Mouse (Mus musculus) heart, embryonic 15.5 days (tissue): ENCODE measurements around the gene Abca17. TPM values are rescaled to one million over a fixed set of nuclear protein-coding genes. Genes with fewer than 3 reads are reported as not detected.

Experiments
- ATAC-seq: fragments of 200-750 bp; cut with Nextera tagmentation; replicated peaks from 2 replicates; pipeline ENCODE4 v1.8.0; 2017; ENCODE audit warnings: low read depth, moderate TSS enrichment; ENCODE audit not compliant: insufficient number of reproducible peaks, insufficient read depth, low FRiP score
- H3K27ac ChIP-seq: fragments of 300-500 bp; sonication (generic); 2 replicates; pipeline ENCODE4 v1.5.1; 2015; ENCODE audit warnings: mild to moderate bottlenecking, inconsistent platforms
- H3K27me3 ChIP-seq: fragments of 300-500 bp; sonication (generic); 2 replicates; pipeline ENCODE4 v1.6.1; 2015; ENCODE audit warnings: inconsistent platforms
- H3K36me3 ChIP-seq: fragments of 300-500 bp; sonication (generic); 2 replicates; pipeline ENCODE4 v1.6.1; 2015; ENCODE audit warnings: mild to moderate bottlenecking, inconsistent platforms
- H3K4me1 ChIP-seq: fragments of 300-500 bp; sonication (generic); replicated peaks from 2 replicates; pipeline ENCODE4 v1.6.1; 2015; ENCODE audit warnings: inconsistent platforms
- H3K4me2 ChIP-seq: fragments of 300-500 bp; sonication (generic); 2 replicates; pipeline ENCODE4 v1.6.1; 2015; ENCODE audit warnings: inconsistent platforms, mild to moderate bottlenecking, moderate library complexity
- H3K4me3 ChIP-seq: fragments of 300-500 bp; sonication (generic); 2 replicates; pipeline ENCODE4 v1.5.1; 2015; ENCODE audit warnings: mild to moderate bottlenecking, inconsistent platforms
- H3K9ac ChIP-seq: fragments of 300-500 bp; sonication (generic); 2 replicates; pipeline ENCODE4 v1.6.1; 2015; ENCODE audit warnings: mild to moderate bottlenecking, inconsistent platforms
- H3K9me3 ChIP-seq: fragments of 300-500 bp; sonication (generic); replicated peaks from 2 replicates; pipeline ENCODE4 v1.6.1; 2016; ENCODE audit warnings: inconsistent platforms
- WGBS: fragments of 180-500 bp; shearing (Covaris S2); methylation state at CpG from one replicate; pipeline ENCODE4 v1.1.7; 2015; ENCODE audit warnings: mixed read lengths; 5-methylcytosine and 5-hydroxymethylcytosine counted together
- polyA plus RNA-seq: library from polyadenylated mRNA; unstranded; fragments of >200 nt; fragmentation: Nextera tagmentation; extraction: Ambion mirVana; gene quantifications from 2 replicates; pipeline ENCODE4 v1.2.1, GENCODE M21; 2015

Gene Abca17
- polyA plus RNA-seq, 1 experiment from 2014 or later = not detected

- no peak for ATAC-seq
- Histone ChIP-seq H3K27me3 (no peaks in the 10 kb centered on the region), H3K4me3 (no peak overlapping the region), H3K27ac (no peak overlapping the region), H3K4me1 (no peaks in the 10 kb centered on the region; the same call in 1 of the 2 replicates), H3K9ac (no peak overlapping the region), H3K9me3 (no peaks in the 10 kb centered on the region), H3K36me3 (no peaks in the 10 kb centered on the region), H3K4me2 (no peak overlapping the region)
- 75% methylated on average over 4 of the region's 4 CpGs for WGBS
These were observed 71.0 kb downstream of the Abca17 start for GRCm38 (mm10) chr17:24279907-24280306.

GRCm38 (mm10) chr17:24267133-24267532, 83.7 kb downstream of the Abca17 start:
- Histone ChIP-seq H3K27ac (no peak overlapping the region), H3K4me2 (no peak overlapping the region), H3K9ac (no peak overlapping the region), H3K4me1 (no peaks in the 10 kb centered on the region), H3K36me3 (no peaks in the 10 kb centered on the region), H3K27me3 (peaks cover 5% of the 10 kb centered on the region; the same call in 1 of the 2 replicates), H3K4me3 (no peak overlapping the region), H3K9me3 (no peaks in the 10 kb centered on the region)
- no peak for ATAC-seq
- 93% methylated on average over 1 of the region's 1 CpGs for WGBS

- H3K9ac ChIP-seq = no peak overlapping the region
- H3K27me3 ChIP-seq = peaks cover 5% of the 10 kb centered on the region; the same call in 1 of the 2 replicates
- no peak overlapping the region for H3K4me2 ChIP-seq
- WGBS = 67% methylated on average over 2 of the region's 2 CpGs
- no peaks in the 10 kb centered on the region for H3K4me1 ChIP-seq
- H3K4me3 ChIP-seq = no peak overlapping the region
- H3K9me3 ChIP-seq = no peaks in the 10 kb centered on the region
- no peak for ATAC-seq
- H3K36me3 ChIP-seq = no peaks in the 10 kb centered on the region
- no peak overlapping the region for H3K27ac ChIP-seq
These were observed 86.1 kb downstream of the Abca17 start for GRCm38 (mm10) chr17:24264766-24265165.

- Histone ChIP-seq H3K27ac (no peak overlapping the region), H3K4me1 (no peaks in the 10 kb centered on the region), H3K9ac (no peak overlapping the region), H3K4me3 (no peak overlapping the region), H3K27me3 (no peaks in the 10 kb centered on the region), H3K9me3 (no peaks in the 10 kb centered on the region), H3K4me2 (no peak overlapping the region), H3K36me3 (no peaks in the 10 kb centered on the region)
- 58% methylated on average over 4 of the region's 4 CpGs for WGBS
- no peak for ATAC-seq
These were observed 90.4 kb downstream of the Abca17 start for GRCm38 (mm10) chr17:24260516-24260915.

GRCm38 (mm10) chr17:24259702-24260101, 91.2 kb downstream of the Abca17 start:
- Histone ChIP-seq H3K4me3 (no peak overlapping the region), H3K4me2 (no peak overlapping the region), H3K9me3 (no peaks in the 10 kb centered on the region), H3K27ac (no peak overlapping the region), H3K9ac (no peak overlapping the region), H3K36me3 (no peaks in the 10 kb centered on the region), H3K27me3 (no peaks in the 10 kb centered on the region), H3K4me1 (no peaks in the 10 kb centered on the region)
- 60% methylated on average over 5 of the region's 5 CpGs for whole genome bisulfite sequencing
- no peak for ATAC-seq

- ATAC-seq = no peak
- Histone ChIP-seq H3K4me2 (no peak overlapping the region), H3K27ac (no peak overlapping the region), H3K4me3 (no peak overlapping the region), H3K9me3 (no peaks in the 10 kb centered on the region), H3K36me3 (no peaks in the 10 kb centered on the region), H3K9ac (no peak overlapping the region), H3K27me3 (no peaks in the 10 kb centered on the region), H3K4me1 (no peaks in the 10 kb centered on the region)
- WGBS = 62% methylated on average over 4 of the region's 4 CpGs
These were observed 91.9 kb downstream of the Abca17 start for GRCm38 (mm10) chr17:24258981-24259380.

- H3K27me3 ChIP-seq = no peaks in the 10 kb centered on the region
- H3K4me2 ChIP-seq = no peak overlapping the region
- WGBS = 92% methylated on average over 2 of the region's 2 CpGs
- no peaks in the 10 kb centered on the region for H3K9me3 ChIP-seq
- no peak overlapping the region for H3K9ac ChIP-seq
- peaks cover 13% of the 10 kb centered on the region for H3K4me1 ChIP-seq
- H3K4me3 ChIP-seq = 0 out of 2 replicates have a peak overlapping the region, but pooled peaks have one; percentile 90
- H3K27ac ChIP-seq = no peak overlapping the region
- peaks cover 16% of the 10 kb centered on the region for H3K36me3 ChIP-seq
- no peak for ATAC-seq
These were observed 98.5 kb downstream of the Abca17 start for GRCm38 (mm10) chr17:24252329-24252728.

- H3K9ac ChIP-seq = peak within 1 kb of the TSS; percentile 86
- H3K9me3 ChIP-seq = no peaks in the 10 kb centered on the region
- peak within 1 kb of the TSS; percentile 76 for H3K4me2 ChIP-seq
- peaks cover 13% of the 10 kb centered on the region for H3K4me1 ChIP-seq
- under 1% methylated on average over 48 of the region's 48 CpGs for WGBS
- peak; percentile 100 for ATAC-seq
- peaks cover 23% of the 10 kb centered on the region for H3K36me3 ChIP-seq
- peak within 1 kb of the TSS; percentile 76 for H3K27ac ChIP-seq
- H3K27me3 ChIP-seq = no peaks in the 10 kb centered on the region
- peak within 1 kb of the TSS; percentile 90 for H3K4me3 ChIP-seq
These were observed 99.4 kb downstream of the Abca17 start, which contains the start of gene Ccnf for GRCm38 (mm10) chr17:24251320-24252069. TSS of gene Ccnf (minus strand) at chr17:24251484.

- under 1% methylated on average over 32 of the region's 32 CpGs for WGBS
- Histone ChIP-seq H3K4me2 (peak overlapping the region; percentile 76), H3K27ac (peak overlapping the region; percentile 70), H3K9me3 (no peaks in the 10 kb centered on the region), H3K36me3 (peaks cover 26% of the 10 kb centered on the region), H3K27me3 (no peaks in the 10 kb centered on the region), H3K4me3 (peak overlapping the region; percentile 90), H3K4me1 (peaks cover 13% of the 10 kb centered on the region), H3K9ac (peak overlapping the region; percentile 86)
- ATAC-seq = no peak
These were observed 99.9 kb downstream of the Abca17 start for GRCm38 (mm10) chr17:24250988-24251319.

- Histone ChIP-seq H3K4me2 (no peak overlapping the region), H3K27me3 (no peaks in the 10 kb centered on the region), H3K27ac (no peak overlapping the region), H3K4me3 (no peak overlapping the region), H3K36me3 (peaks cover 44% of the 10 kb centered on the region), H3K4me1 (peaks cover 13% of the 10 kb centered on the region), H3K9me3 (no peaks in the 10 kb centered on the region), H3K9ac (no peak overlapping the region)
- ATAC-seq = no peak
- WGBS = 98% methylated on average over 2 of the region's 2 CpGs
These were observed 102.2 kb downstream of the Abca17 start for GRCm38 (mm10) chr17:24248641-24249040.

- no peaks in the 10 kb centered on the region for H3K4me1 ChIP-seq
- H3K27ac ChIP-seq = no peak overlapping the region
- WGBS = 96% methylated on average over 8 of the region's 8 CpGs
- H3K4me3 ChIP-seq = no peak overlapping the region
- no peak overlapping the region for H3K4me2 ChIP-seq
- no peaks in the 10 kb centered on the region for H3K9me3 ChIP-seq
- ATAC-seq = no peak
- no peak overlapping the region for H3K9ac ChIP-seq
- no peaks in the 10 kb centered on the region for H3K27me3 ChIP-seq
- H3K36me3 ChIP-seq = peaks cover 86% of the 10 kb centered on the region
These were observed 106.8 kb downstream of the Abca17 start for GRCm38 (mm10) chr17:24244061-24244460.
